Mouse (Mus musculus) forebrain, embryonic 16.5 days (tissue): ENCODE measurements around the gene Tspan32. TPM values are rescaled to one million over a fixed set of nuclear protein-coding genes. Genes with fewer than 3 reads are reported as not detected.

Experiments
- ATAC-seq: fragments of 200-750 bp; cut with Nextera tagmentation; 2 replicates; pipeline ENCODE4 v1.8.0; 2017; ENCODE audit warnings: mild to moderate bottlenecking, moderate library complexity
- H3K27ac ChIP-seq: fragments of 300-500 bp; sonication (generic); 2 replicates; pipeline ENCODE4 v1.5.1; 2014; ENCODE audit warnings: low read length, control low read depth
- H3K27me3 ChIP-seq: fragments of 300-500 bp; sonication (generic); replicated peaks from 2 replicates; pipeline ENCODE4 v1.6.1; 2014; ENCODE audit warnings: low read length; ENCODE audit not compliant: control insufficient read depth, insufficient read depth
- H3K36me3 ChIP-seq: fragments of 300-500 bp; sonication (generic); 2 replicates; pipeline ENCODE4 v1.6.1; 2014; ENCODE audit not compliant: control insufficient read depth, insufficient read depth
- H3K4me1 ChIP-seq: fragments of 300-500 bp; sonication (generic); replicated peaks from 2 replicates; pipeline ENCODE4 v1.6.1; 2014; ENCODE audit warnings: low read length; ENCODE audit not compliant: control insufficient read depth, insufficient read depth
- H3K4me2 ChIP-seq: fragments of 300-500 bp; sonication (generic); 2 replicates; pipeline ENCODE4 v1.6.1; 2014; ENCODE audit warnings: mild to moderate bottlenecking, low read length, control low read depth
- H3K4me3 ChIP-seq: fragments of 300-500 bp; sonication (generic); replicated peaks from 2 replicates; pipeline ENCODE4 v1.5.1; 2014; ENCODE audit warnings: mild to moderate bottlenecking, low read length, control low read depth
- H3K9ac ChIP-seq: fragments of 300-500 bp; sonication (generic); replicated peaks from 2 replicates; pipeline ENCODE4 v1.6.1; 2014; ENCODE audit warnings: low read depth, low read length, control low read depth
- H3K9me3 ChIP-seq: fragments of 300-500 bp; sonication (generic); 2 replicates; pipeline ENCODE4 v1.6.1; 2016; ENCODE audit warnings: low read length; ENCODE audit not compliant: control insufficient read depth
- WGBS: fragments of 180-500 bp; shearing (Covaris S2); extraction: QIAGEN DNeasy Blood & Tissue Kit; methylation state at CpG from one replicate; pipeline ENCODE4 v1.1.7; 2014; 5-methylcytosine and 5-hydroxymethylcytosine counted together
- polyA plus RNA-seq: library from polyadenylated mRNA; unstranded; fragments of >200 nt; fragmentation: Nextera tagmentation; extraction: Ambion mirVana; gene quantifications from 2 replicates; pipeline ENCODE4 v1.2.1, GENCODE M21; 2015

Tspan32 gene
- polyA plus RNA-seq, 1 experiment from 2014 or later, result 0.32 TPM

GRCm38 (mm10) chr7:143038174-143038931, 33.5 kb downstream of the Tspan32 start:
- Histone ChIP-seq H3K4me2 (no peak overlapping the region), H3K36me3 (0 out of 2 replicates have a peak, but pooled peaks cover under 1% of the 10 kb centered on the region), H3K9me3 (no peaks in the 10 kb centered on the region), H3K27ac (no peak overlapping the region), H3K4me3 (no peak overlapping the region), H3K27me3 (no peaks in the 10 kb centered on the region), H3K9ac (no peak overlapping the region), H3K4me1 (no peaks in the 10 kb centered on the region)
- 93% methylated on average over 3 of the region's 3 CpGs for WGBS
- ATAC-seq, result no peak

DNA sequence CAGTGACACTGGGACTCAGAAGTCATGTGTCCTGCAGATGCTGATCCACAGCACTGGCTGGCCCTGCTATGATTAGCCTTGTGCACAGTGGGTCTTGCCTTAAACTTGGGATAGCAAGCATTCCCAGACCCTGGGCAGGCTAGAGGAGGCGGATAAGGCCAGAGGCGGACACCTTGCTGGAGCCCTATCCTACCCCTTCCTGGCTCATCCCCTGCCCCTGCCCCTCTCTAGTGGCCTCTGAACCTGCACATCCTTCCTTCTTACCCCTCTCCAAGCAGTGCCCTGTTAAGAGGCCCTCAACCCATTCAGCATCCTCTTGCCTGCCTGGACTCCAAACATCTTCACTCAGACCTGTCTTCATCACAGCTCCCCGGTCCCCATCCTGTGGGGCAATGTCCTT, 35.7 kb downstream of the Tspan32 start:
- H3K36me3 ChIP-seq, result no peaks in the 10 kb centered on the region
- H3K4me1 ChIP-seq, result no peaks in the 10 kb centered on the region
- H3K9me3 ChIP-seq, result no peaks in the 10 kb centered on the region
- H3K4me3 ChIP-seq, result no peak overlapping the region
- no peak overlapping the region for H3K27ac ChIP-seq
- H3K9ac ChIP-seq, result no peak overlapping the region
- H3K4me2 ChIP-seq, result no peak overlapping the region
- H3K27me3 ChIP-seq, result no peaks in the 10 kb centered on the region
- no peak for ATAC-seq
- 95% methylated on average over 3 of the region's 3 CpGs for WGBS

- Histone ChIP-seq H3K4me3 (no peak overlapping the region), H3K9ac (no peak overlapping the region), H3K27ac (no peak overlapping the region), H3K4me2 (no peak overlapping the region), H3K36me3 (no peaks in the 10 kb centered on the region), H3K4me1 (no peaks in the 10 kb centered on the region), H3K9me3 (no peaks in the 10 kb centered on the region), H3K27me3 (no peaks in the 10 kb centered on the region)
- 84% methylated on average over 3 of the region's 3 CpGs for WGBS
- no peak for ATAC-seq
Observed at GRCm38 (mm10) chr7:143041138-143041822, 36.4 kb downstream of the Tspan32 start.

DNA sequence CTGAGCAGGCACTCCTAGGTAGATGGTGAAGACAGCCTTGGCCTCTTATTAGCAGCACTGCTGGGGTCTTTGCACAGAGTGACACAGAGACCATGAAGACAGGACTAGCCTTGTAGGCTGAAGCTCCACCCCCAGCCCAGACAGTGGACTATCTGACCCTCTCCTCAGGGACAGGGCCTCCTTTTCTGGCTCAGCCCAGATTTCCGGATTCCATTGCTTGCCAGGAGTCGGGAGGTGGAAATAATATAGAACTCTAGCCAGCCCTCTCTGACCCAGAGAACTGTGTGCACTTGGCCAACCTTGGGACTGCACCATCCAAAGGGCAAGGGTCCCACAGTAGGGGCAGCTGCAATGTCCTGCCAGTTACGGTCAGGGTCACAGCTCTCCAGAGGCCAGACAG, 37.2 kb downstream of the Tspan32 start:
- Histone ChIP-seq H3K27me3 (no peaks in the 10 kb centered on the region), H3K4me3 (no peak overlapping the region), H3K9me3 (no peaks in the 10 kb centered on the region), H3K4me2 (no peak overlapping the region), H3K9ac (no peak overlapping the region), H3K36me3 (no peaks in the 10 kb centered on the region), H3K4me1 (no peaks in the 10 kb centered on the region), H3K27ac (no peak overlapping the region)
- no peak for ATAC-seq
- WGBS, result 69% methylated on average over 3 of the region's 3 CpGs

DNA sequence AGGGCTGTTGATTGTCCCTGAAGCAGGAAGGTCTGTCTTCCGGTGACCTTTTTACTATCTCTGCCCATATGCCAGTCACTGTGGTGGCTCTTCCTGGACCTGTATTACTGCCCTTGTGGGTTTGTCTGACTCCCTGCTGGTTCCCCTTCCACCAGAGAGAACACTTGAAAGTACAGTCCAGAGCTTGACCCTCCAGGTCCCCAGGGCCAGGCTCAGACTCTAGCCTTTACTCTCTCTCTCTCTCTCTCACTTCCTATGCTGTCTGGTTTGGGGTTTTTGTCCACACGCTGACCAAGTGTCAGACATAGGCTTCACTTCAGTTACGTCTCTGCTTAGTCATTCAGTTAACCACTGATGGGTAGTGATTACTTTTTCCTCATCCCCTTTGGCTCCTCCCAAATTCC, 38.1 kb downstream of the Tspan32 start:
- ATAC-seq, result no peak
- H3K4me3 ChIP-seq, result no peak overlapping the region
- no peak overlapping the region for H3K9ac ChIP-seq
- H3K27ac ChIP-seq, result no peak overlapping the region
- H3K27me3 ChIP-seq, result no peaks in the 10 kb centered on the region
- no peaks in the 10 kb centered on the region for H3K4me1 ChIP-seq
- no peaks in the 10 kb centered on the region for H3K36me3 ChIP-seq
- no peaks in the 10 kb centered on the region for H3K9me3 ChIP-seq
- H3K4me2 ChIP-seq, result no peak overlapping the region
- WGBS, result 89% methylated on average over 3 of the region's 3 CpGs

GRCm38 (mm10) chr7:143044049-143044825, 39.4 kb downstream of the Tspan32 start:
- Histone ChIP-seq H3K4me3 (no peak overlapping the region), H3K4me2 (no peak overlapping the region), H3K9ac (no peak overlapping the region), H3K27me3 (no peaks in the 10 kb centered on the region), H3K27ac (no peak overlapping the region), H3K9me3 (no peaks in the 10 kb centered on the region), H3K4me1 (no peaks in the 10 kb centered on the region), H3K36me3 (no peaks in the 10 kb centered on the region)
- WGBS, result 86% methylated on average over 2 of the region's 2 CpGs
- ATAC-seq, result no peak

- no peak for ATAC-seq
- Histone ChIP-seq H3K36me3 (no peaks in the 10 kb centered on the region), H3K27ac (no peak overlapping the region), H3K4me2 (no peak overlapping the region), H3K4me3 (no peak overlapping the region), H3K9ac (no peak overlapping the region), H3K27me3 (no peaks in the 10 kb centered on the region), H3K9me3 (no peaks in the 10 kb centered on the region), H3K4me1 (no peaks in the 10 kb centered on the region)
Observed at GRCm38 (mm10) chr7:143044826-143045206, 40.0 kb downstream of the Tspan32 start.

DNA sequence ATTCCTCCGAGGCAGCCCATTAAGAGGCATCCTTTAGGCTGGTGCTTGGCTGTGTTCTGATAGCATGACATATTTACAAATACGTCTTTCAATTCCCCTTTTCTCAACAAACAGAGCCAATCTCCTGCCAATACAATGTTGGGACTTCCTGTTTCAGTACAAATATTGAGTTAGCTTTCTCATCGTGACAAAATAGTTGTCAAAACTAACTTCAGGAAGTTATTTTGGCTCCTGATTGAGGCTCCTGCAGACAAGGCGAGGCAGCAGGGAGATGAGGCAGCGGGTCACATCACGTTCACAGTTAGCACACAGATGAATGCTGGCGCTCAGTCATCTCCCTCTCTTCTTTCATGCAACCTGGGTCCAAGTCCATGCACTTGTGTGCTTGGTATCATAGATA, 41.5 kb downstream of the Tspan32 start:
- H3K36me3 ChIP-seq, result no peaks in the 10 kb centered on the region
- ATAC-seq, result no peak
- no peak overlapping the region for H3K27ac ChIP-seq
- H3K9me3 ChIP-seq, result no peaks in the 10 kb centered on the region
- no peaks in the 10 kb centered on the region for H3K4me1 ChIP-seq
- no peaks in the 10 kb centered on the region for H3K27me3 ChIP-seq
- WGBS, result 78% methylated on average over 7 of the region's 7 CpGs
- no peak overlapping the region for H3K4me2 ChIP-seq
- no peak overlapping the region for H3K9ac ChIP-seq
- H3K4me3 ChIP-seq, result no peak overlapping the region

- H3K4me2 ChIP-seq, result no peak overlapping the region
- H3K36me3 ChIP-seq, result no peaks in the 10 kb centered on the region
- no peaks in the 10 kb centered on the region for H3K9me3 ChIP-seq
- ATAC-seq, result no peak
- H3K4me1 ChIP-seq, result peaks cover 14% of the 10 kb centered on the region
- no peaks in the 10 kb centered on the region for H3K27me3 ChIP-seq
- no peak overlapping the region for H3K9ac ChIP-seq
- no peak overlapping the region for H3K27ac ChIP-seq
- 84% methylated on average over 3 of the region's 3 CpGs for WGBS
- no peak overlapping the region for H3K4me3 ChIP-seq
Observed at GRCm38 (mm10) chr7:143049331-143049730, 44.5 kb downstream of the Tspan32 start.
